Mouse (Mus musculus) gastrocnemius, adult 8-10 months (tissue): ENCODE results near the gene Bag2. TPM values are rescaled to one million over a fixed set of nuclear protein-coding genes. Genes with fewer than 3 reads are reported as not detected.

Source experiments
- total RNA-seq, 4 experiments: library from RNA; stranded (reverse); gene quantifications; 2 replicates each; pipeline ENCODE4 v1.2.4; 2022

Bag2 gene
- total RNA-seq, 4 experiments from 2014 or later, result 15.6 to 16.9 (median 16.1) TPM

Other genes starting within 250 kb of the Bag2 start
- 1 to 10 TPM in 3 of 4 experiments, under 1 TPM in 1; 0.90 to 1.5 (median 1.2) TPM for gene Prim2, start 88.0 kb downstream of the Bag2 start, total RNA-seq
- gene Rab23, start 37.9 kb downstream of the Bag2 start, total RNA-seq, result 1 to 10 TPM; 2.6 to 6.9 (median 3.8) TPM
- 10 to 100 TPM in 2 of 4 experiments, 1 to 10 TPM in 2; 6.6 to 11.1 (median 9.6) TPM for gene Zfp451, start 56.8 kb upstream of the Bag2 start, total RNA-seq
- 1 to 10 TPM; 2.6 to 5.1 (median 4.2) TPM for gene Bend6, start 150.0 kb upstream of the Bag2 start, total RNA-seq
- 100 to 1,000 TPM; 270 to 449 (median 334) TPM for gene Dst, start 150.4 kb upstream of the Bag2 start, total RNA-seq